Mouse (Mus musculus) heart, embryonic 16.5 days (tissue): Measurements from ENCODE around the gene Ccnb2. TPM values are rescaled to one million over a fixed set of nuclear protein-coding genes. Genes with fewer than 3 reads are reported as not detected.

ENCODE experiments used
- ATAC-seq: fragments of 200-750 bp; cut with Nextera tagmentation; replicated peaks from 2 replicates; pipeline ENCODE4 v1.8.0; 2017; ENCODE audit warnings: moderate number of reproducible peaks; ENCODE audit not compliant: insufficient read depth, low FRiP score; ENCODE audit errors: extremely low read depth
- H3K27ac ChIP-seq: fragments of 300-500 bp; sonication (generic); 2 replicates; pipeline ENCODE4 v1.5.1; 2014; ENCODE audit warnings: mild to moderate bottlenecking, low read length, control low read depth, moderate library complexity
- H3K27me3 ChIP-seq: fragments of 300-500 bp; sonication (generic); 2 replicates; pipeline ENCODE4 v1.6.1; 2014; ENCODE audit warnings: low read length, mixed read lengths; ENCODE audit not compliant: control insufficient read depth, insufficient read depth
- H3K36me3 ChIP-seq: fragments of 300-500 bp; sonication (generic); 2 replicates; pipeline ENCODE4 v1.6.1; 2014; ENCODE audit not compliant: control insufficient read depth, insufficient read depth
- H3K4me1 ChIP-seq: fragments of 300-500 bp; sonication (generic); 2 replicates; pipeline ENCODE4 v1.6.1; 2014; ENCODE audit warnings: low read length, mixed read lengths; ENCODE audit not compliant: control insufficient read depth, insufficient read depth
- H3K4me2 ChIP-seq: fragments of 300-500 bp; sonication (generic); 2 replicates; pipeline ENCODE4 v1.6.1; 2014; ENCODE audit warnings: low read depth, mild to moderate bottlenecking, control low read depth, low read length
- H3K4me3 ChIP-seq: fragments of 300-500 bp; sonication (generic); 2 replicates; pipeline ENCODE4 v1.5.1; 2014; ENCODE audit warnings: mild to moderate bottlenecking, control low read depth, low read length
- H3K9ac ChIP-seq: fragments of 300-500 bp; sonication (generic); 2 replicates; pipeline ENCODE4 v1.6.1; 2014; ENCODE audit warnings: low read length, control low read depth
- H3K9me3 ChIP-seq: fragments of 300-500 bp; sonication (generic); replicated peaks from 2 replicates; pipeline ENCODE4 v1.6.1; 2016; ENCODE audit warnings: low read length; ENCODE audit not compliant: control insufficient read depth
- WGBS: fragments of 180-500 bp; shearing (Covaris S2); extraction: QIAGEN DNeasy Blood & Tissue Kit; methylation state at CpG from one replicate; pipeline ENCODE4 v1.1.7; 2014; 5-methylcytosine and 5-hydroxymethylcytosine counted together
- polyA plus RNA-seq: library from polyadenylated mRNA; unstranded; fragments of >200 nt; fragmentation: Nextera tagmentation; extraction: Ambion mirVana; gene quantifications from 2 replicates; pipeline ENCODE4 v1.2.1, GENCODE M21; 2015

The Ccnb2 gene
- polyA plus RNA-seq, 1 experiment from 2014 or later, result 150 TPM

DNA sequence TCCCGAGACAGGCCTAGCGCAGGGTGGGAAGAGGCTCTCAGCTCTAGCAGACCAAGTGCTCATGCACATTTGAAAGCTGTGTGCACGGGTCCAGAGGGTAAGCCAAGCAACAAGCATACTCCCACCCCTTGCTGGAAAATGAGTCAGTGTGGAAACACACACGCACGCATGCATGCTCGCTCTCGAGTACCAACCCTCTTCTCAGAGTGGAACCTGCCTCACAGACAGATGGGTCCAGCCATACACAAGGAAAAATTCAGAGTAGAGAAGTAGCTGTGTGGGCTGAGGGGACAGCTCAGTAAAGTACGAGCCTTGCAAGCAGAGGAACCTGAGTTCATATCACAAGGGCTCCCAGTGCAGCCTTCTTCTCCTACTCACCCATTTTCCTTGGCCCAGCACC lies 11.6 kb downstream of the Ccnb2 start:
- Histone ChIP-seq H3K9me3 (no peaks in the 10 kb centered on the region), H3K27me3 (no peaks in the 10 kb centered on the region), H3K4me2 (no peak overlapping the region), H3K9ac (no peak overlapping the region), H3K4me1 (no peaks in the 10 kb centered on the region), H3K4me3 (no peak overlapping the region), H3K36me3 (peaks cover 56% of the 10 kb centered on the region), H3K27ac (no peak overlapping the region)
- ATAC-seq, result no peak
- 94% methylated on average over 8 of the region's 8 CpGs for WGBS

GRCm38 (mm10) chr9:70408791-70409190 lies 12.6 kb downstream of the Ccnb2 start:
- H3K4me3 ChIP-seq, result no peak overlapping the region
- H3K4me1 ChIP-seq, result no peaks in the 10 kb centered on the region
- no peak overlapping the region for H3K4me2 ChIP-seq
- H3K9me3 ChIP-seq, result no peaks in the 10 kb centered on the region
- WGBS, result 85% methylated on average over 3 of the region's 3 CpGs
- H3K36me3 ChIP-seq, result peaks cover 54% of the 10 kb centered on the region
- no peaks in the 10 kb centered on the region for H3K27me3 ChIP-seq
- no peak overlapping the region for H3K9ac ChIP-seq
- no peak for ATAC-seq
- H3K27ac ChIP-seq, result no peak overlapping the region

GRCm38 (mm10) chr9:70406596-70406995 lies 14.8 kb downstream of the Ccnb2 start:
- H3K36me3 ChIP-seq, result peaks cover 37% of the 10 kb centered on the region
- no peaks in the 10 kb centered on the region for H3K27me3 ChIP-seq
- no peak for ATAC-seq

GRCm38 (mm10) chr9:70401937-70402539 lies 19.3 kb downstream of the Ccnb2 start:
- no peak overlapping the region for H3K9ac ChIP-seq
- no peak overlapping the region for H3K4me2 ChIP-seq
- 86% methylated on average over 8 of the region's 8 CpGs for WGBS
- no peak for ATAC-seq
- no peaks in the 10 kb centered on the region for H3K27me3 ChIP-seq
- no peaks in the 10 kb centered on the region for H3K4me1 ChIP-seq
- H3K36me3 ChIP-seq, result peaks cover 11% of the 10 kb centered on the region
- no peaks in the 10 kb centered on the region for H3K9me3 ChIP-seq
- H3K4me3 ChIP-seq, result no peak overlapping the region
- no peak overlapping the region for H3K27ac ChIP-seq

More at GRCm38 (mm10) chr9:70406596-70406995, 14.8 kb downstream of the Ccnb2 start:
- no peak overlapping the region for H3K27ac ChIP-seq
- WGBS, result 79% methylated on average over 3 of the region's 3 CpGs
- no peak overlapping the region for H3K4me2 ChIP-seq
- H3K4me1 ChIP-seq, result no peaks in the 10 kb centered on the region
- H3K9ac ChIP-seq, result no peak overlapping the region
- no peaks in the 10 kb centered on the region for H3K9me3 ChIP-seq
- H3K4me3 ChIP-seq, result no peak overlapping the region

DNA sequence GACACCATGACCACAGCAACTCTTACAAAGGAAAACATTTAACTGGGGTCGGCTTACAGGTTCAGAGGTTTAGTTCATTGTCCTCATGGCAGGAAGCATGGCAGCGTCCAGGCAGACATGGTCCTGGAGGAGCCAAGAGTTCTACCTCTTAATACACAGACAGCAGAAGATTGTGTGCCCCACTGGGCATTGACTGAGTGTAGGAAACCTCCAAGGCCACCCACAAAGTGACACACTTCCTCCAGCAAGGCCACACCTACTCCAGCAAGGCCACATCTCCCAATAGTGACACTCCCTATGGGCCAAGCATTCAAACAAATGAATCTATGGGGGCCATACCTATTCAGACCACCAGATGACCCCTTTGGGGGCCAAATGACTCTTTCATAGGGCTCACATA lies 25.3 kb downstream of the Ccnb2 start:
- Histone ChIP-seq H3K4me3 (no peak overlapping the region), H3K4me1 (no peaks in the 10 kb centered on the region), H3K27me3 (no peaks in the 10 kb centered on the region), H3K9me3 (no peaks in the 10 kb centered on the region), H3K36me3 (peaks cover 19% of the 10 kb centered on the region), H3K9ac (no peak overlapping the region), H3K27ac (no peak overlapping the region), H3K4me2 (no peak overlapping the region)
- 80% methylated on average over 2 of the region's 2 CpGs for WGBS
- no peak for ATAC-seq

GRCm38 (mm10) chr9:70395617-70396016 lies 25.7 kb downstream of the Ccnb2 start:
- Histone ChIP-seq H3K4me3 (no peak overlapping the region), H3K4me2 (no peak overlapping the region), H3K27ac (no peak overlapping the region), H3K9ac (no peak overlapping the region), H3K4me1 (no peaks in the 10 kb centered on the region), H3K9me3 (no peaks in the 10 kb centered on the region), H3K27me3 (no peaks in the 10 kb centered on the region), H3K36me3 (peaks cover 17% of the 10 kb centered on the region)
- 89% methylated on average over 12 of the region's 12 CpGs for WGBS
- no peak for ATAC-seq

GRCm38 (mm10) chr9:70392563-70392907 lies 28.8 kb downstream of the Ccnb2 start:
- no peak overlapping the region for H3K9ac ChIP-seq
- peaks cover 8% of the 10 kb centered on the region; the same call in 1 of the 2 replicates for H3K36me3 ChIP-seq
- no peak overlapping the region for H3K27ac ChIP-seq
- 18% methylated on average over 6 of the region's 6 CpGs for WGBS
- ATAC-seq, result 0 out of 2 replicates have a peak, but pooled peaks have one; percentile 32
- no peaks in the 10 kb centered on the region for H3K9me3 ChIP-seq
- 0 out of 2 replicates have a peak, but pooled peaks cover 2% of the 10 kb centered on the region for H3K4me1 ChIP-seq
- no peaks in the 10 kb centered on the region for H3K27me3 ChIP-seq
- H3K4me2 ChIP-seq, result no peak overlapping the region
- no peak overlapping the region for H3K4me3 ChIP-seq

- Histone ChIP-seq H3K9me3 (no peaks in the 10 kb centered on the region), H3K36me3 (peaks cover 8% of the 10 kb centered on the region; the same call in 1 of the 2 replicates), H3K9ac (no peak overlapping the region), H3K4me2 (no peak overlapping the region), H3K4me3 (no peak overlapping the region), H3K27ac (no peak overlapping the region), H3K4me1 (0 out of 2 replicates have a peak, but pooled peaks cover 2% of the 10 kb centered on the region), H3K27me3 (no peaks in the 10 kb centered on the region)
- no peak for ATAC-seq
- 72% methylated on average over 12 of the region's 12 CpGs for WGBS
Observed at GRCm38 (mm10) chr9:70391660-70392562, 29.4 kb downstream of the Ccnb2 start.

DNA sequence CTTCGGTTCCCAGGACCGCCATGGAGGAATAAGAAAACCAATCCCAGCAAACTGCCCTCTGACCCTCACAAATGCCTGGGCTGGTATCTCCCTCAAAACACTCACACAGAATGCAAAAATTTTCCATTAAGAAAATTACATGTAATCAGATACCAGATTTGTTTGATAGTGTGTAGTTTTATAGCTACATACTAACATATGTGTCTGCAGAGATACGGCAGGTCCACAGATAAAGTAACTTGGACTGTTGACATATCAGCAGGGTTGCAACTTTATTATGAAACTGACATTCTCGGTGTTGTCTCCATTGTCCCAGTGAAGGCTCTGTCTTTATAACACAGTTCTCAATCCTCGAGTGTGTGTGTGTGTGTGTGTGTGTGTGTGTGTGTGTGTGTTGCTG lies 30.3 kb downstream of the Ccnb2 start:
- WGBS, result 86% methylated on average over 5 of the region's 5 CpGs

More for the DNA sequence above, 30.3 kb downstream of the Ccnb2 start:
- Histone ChIP-seq H3K36me3 (0 out of 2 replicates have a peak, but pooled peaks cover 2% of the 10 kb centered on the region), H3K27me3 (no peaks in the 10 kb centered on the region), H3K27ac (no peak overlapping the region), H3K4me2 (no peak overlapping the region), H3K4me3 (no peak overlapping the region), H3K9ac (no peak overlapping the region), H3K4me1 (0 out of 2 replicates have a peak, but pooled peaks cover 2% of the 10 kb centered on the region), H3K9me3 (no peaks in the 10 kb centered on the region)
- ATAC-seq, result no peak
